Mouse (Mus musculus): ENCODE results near the gene Kif5c. TPM values are rescaled to one million over a fixed set of nuclear protein-coding genes. Genes with fewer than 3 reads are reported as not detected.
A peak's percentile ranks its signal among the peaks of the same experiment; 100 is the strongest.

Kif5c gene
- 5.2 and 8.6 TPM in 2 replicates for polyA plus RNA-seq (2011; ENCODE audit: insufficient read length, low read depth, missing spikeins)

DNA sequence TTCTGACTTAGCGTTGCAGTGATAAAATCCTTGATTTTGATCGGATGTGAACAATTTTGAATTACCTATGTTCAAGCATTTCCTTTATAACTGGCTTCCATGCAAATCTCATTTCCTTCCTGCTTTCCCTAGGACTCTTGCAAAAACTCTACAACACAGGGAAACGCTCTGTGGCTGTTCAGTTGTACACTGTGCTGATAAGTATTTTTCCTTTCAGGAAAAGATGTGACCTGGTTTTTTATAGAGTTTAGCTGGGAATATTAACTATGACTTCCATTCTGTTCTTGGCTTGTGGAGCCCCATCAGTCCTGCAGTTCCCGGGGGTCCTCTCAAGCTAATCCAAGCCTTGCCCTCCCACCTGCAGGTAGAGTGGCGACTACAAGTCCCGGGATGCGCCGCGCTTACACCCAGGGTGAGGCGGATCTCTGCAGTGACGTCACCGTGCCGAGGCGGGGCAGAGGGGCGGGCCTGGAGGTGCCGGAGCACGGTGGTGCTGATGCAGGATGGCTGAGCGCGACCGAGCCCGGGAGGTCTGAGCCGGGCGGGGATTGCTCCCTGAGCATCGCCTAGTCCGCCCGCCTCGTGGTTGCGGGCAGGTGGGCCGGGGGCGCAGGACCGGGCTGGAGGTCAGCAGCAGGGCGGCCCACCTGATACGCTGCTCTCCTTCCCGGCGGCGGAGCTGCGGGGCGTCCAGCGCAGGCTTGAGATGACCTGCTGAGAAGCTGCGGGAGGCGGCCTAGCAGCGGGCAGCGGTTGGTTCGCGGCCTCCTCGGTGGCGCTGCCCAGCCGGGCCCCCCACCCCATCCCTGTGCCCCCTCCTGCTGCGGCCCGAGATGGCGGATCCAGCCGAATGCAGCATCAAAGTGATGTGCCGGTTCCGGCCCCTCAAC lies at the start of gene Kif5c:
Gene Kif5c (plus strand): TSS at position 470 of the 890 bp plus-strand sequence.
- Histone ChIP-seq H3K27ac (ENCODE audit: insufficient read depth, low read length) (no peak within 1 kb of the TSS), H3K4me1 (ENCODE audit: control insufficient read depth, insufficient read depth, low read length) (peaks cover 3% of the 10 kb centered on the region; the same call in 1 of the 2 replicates), H3K4me3 (ENCODE audit: insufficient read depth, low read length) (peak within 1 kb of the TSS; percentile 60)
- TF ChIP-seq POLR2A (IDR thresholded peaks at IDR 0.05; ENCODE audit: low read depth, low read length) (peak; percentile 52; the same call in 1 of the 2 replicates), CTCF (IDR thresholded peaks at IDR 0.05; ENCODE audit: borderline replicate concordance, insufficient read depth, low read length) (no peak)

DNA sequence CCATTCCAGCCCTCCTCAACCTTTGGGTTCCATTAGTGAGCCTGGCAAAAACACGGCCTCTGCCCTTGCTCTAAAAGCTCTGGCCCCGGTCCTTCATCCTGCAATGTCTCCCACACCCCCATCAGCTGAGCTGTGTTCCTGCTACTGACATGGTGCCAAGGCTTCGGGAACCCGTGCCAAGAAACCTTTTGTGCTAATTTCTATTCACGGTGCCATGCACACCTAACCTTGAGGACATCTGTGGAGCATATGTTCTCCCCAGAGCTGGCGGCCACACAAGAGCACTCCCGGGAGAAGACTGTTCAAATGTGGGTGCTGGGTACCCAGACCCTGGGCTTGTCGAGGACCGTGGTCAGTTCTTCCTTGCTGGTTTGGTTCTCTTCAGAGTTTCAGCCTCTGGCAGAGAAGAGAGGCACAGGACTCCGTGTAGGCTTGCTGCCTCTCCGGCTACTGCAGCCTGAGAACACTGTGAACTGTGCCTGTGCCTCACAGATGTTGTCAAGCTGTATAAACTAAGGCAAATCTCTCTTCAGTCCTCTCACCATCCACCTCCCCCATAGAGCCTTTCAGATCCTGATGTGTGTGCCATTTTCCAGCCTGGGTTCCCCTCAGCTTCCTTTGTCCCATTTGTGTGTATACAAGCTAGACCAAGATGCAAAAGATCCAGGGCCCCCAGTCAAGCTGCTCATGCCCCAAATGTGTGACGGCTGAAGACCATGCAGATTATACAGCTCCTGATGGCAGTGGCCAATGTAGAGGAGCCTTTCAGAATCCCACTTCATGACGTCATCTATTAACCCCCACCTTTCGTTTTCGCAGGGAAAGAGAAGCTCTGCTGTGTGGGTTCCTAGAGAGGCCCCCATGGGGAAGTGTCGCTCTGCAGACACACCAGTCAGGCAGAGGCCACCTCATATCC lies 49.0 kb upstream of the Kif5c start:
- TF ChIP-seq POLR2A (IDR thresholded peaks at IDR 0.05; ENCODE audit: low read depth, low read length) (no peak), CTCF (IDR thresholded peaks at IDR 0.05; ENCODE audit: borderline replicate concordance, insufficient read depth, low read length) (no peak)
- Histone ChIP-seq H3K27ac (ENCODE audit: insufficient read depth, low read length) (no peak overlapping the region; the same call in 1 of the 2 replicates), H3K4me1 (ENCODE audit: control insufficient read depth, insufficient read depth, low read length) (peaks cover 16% of the 10 kb centered on the region), H3K4me3 (ENCODE audit: insufficient read depth, low read length) (no peak overlapping the region)

DNA sequence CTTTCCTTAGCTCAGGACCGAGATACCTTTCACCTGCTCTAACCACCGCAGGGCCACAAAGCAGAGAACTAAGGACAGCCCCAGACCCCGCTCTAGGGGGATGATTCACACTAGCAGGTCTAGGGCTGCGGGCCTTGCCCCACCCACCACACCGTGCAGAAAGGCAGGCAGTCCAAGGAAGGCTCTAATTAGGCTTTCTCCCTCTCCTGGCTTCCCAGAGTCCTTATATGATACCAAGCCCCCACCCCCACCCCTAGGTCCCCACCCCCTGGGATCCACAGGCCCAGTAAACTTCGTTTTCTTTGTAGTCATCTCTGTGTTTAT lies 48.4 kb upstream of the Kif5c start:
- Histone ChIP-seq H3K4me1 (ENCODE audit: control insufficient read depth, insufficient read depth, low read length) (peaks cover 16% of the 10 kb centered on the region), H3K27ac (ENCODE audit: insufficient read depth, low read length) (no peak overlapping the region), H3K4me3 (ENCODE audit: insufficient read depth, low read length) (no peak overlapping the region)
- TF ChIP-seq POLR2A (IDR thresholded peaks at IDR 0.05; ENCODE audit: low read depth, low read length) = no peak
- no peak for TF ChIP-seq CTCF (IDR thresholded peaks at IDR 0.05; ENCODE audit: borderline replicate concordance, insufficient read depth, low read length)

DNA sequence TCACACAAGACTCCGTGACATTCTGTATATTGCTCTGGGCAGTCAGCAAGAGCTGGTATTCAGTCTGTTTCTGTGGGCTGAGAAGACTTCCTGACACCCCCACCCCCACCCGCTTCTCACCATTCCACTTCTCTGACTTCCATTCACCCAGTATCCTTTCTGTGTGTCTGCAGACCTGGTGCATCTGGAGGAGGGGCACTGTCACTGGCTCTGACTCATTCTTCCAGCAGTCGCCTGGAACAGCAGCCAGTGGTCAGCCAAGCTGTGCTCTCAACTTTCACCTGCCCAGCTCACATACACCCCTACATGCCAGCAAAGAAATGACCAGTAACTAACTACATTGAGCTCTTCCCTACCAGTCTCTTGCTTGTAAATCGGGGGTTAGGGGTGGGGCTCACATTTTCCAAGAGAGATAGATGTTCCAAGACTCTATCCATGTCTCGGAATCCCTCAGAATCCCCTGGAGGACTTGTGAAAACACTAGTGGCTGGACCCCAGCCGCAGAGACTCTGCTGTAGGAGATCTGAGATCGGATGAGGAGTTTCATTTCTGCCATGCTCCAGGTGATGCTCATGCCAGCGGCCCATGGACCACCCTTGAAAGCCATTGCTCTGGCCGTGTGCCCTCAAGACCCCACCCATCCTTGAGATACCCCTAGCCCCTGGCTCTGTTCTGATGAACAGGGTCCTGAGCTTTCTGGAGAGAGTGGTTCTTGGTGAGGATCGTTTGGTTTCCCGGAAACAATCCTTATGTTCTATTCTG lies 47.8 kb upstream of the Kif5c start:
- Histone ChIP-seq H3K27ac (ENCODE audit: insufficient read depth, low read length) (no peak overlapping the region), H3K4me3 (ENCODE audit: insufficient read depth, low read length) (no peak overlapping the region), H3K4me1 (ENCODE audit: control insufficient read depth, insufficient read depth, low read length) (peaks cover 16% of the 10 kb centered on the region)
- no peak for TF ChIP-seq CTCF (IDR thresholded peaks at IDR 0.05; ENCODE audit: borderline replicate concordance, insufficient read depth, low read length)
- no peak for TF ChIP-seq POLR2A (IDR thresholded peaks at IDR 0.05; ENCODE audit: low read depth, low read length)

DNA sequence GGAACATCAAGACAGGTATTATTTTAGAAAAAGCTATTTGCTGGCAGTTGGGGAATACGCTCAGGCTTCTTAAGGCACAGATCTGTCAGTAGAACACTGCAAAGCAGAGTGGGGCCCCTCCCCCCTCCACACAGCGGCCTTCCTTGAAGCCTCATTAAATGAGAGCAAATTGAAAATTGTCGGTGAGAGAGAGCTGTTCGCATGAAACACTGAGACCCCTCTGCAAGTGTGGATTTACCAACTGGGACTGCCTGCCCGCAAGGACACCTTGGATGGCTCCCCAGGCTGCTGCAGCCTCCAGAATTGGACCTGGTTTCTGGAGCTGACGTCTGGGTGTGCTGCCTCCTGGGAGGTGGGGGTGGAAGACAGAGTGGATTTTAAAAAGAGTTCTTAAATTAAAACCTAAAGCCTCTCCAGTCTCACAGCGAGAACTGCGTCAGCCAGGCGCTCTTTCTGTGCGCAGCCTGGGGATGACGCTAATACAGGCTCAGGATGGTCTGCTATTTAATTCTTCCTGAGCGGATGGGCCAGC lies 46.9 kb upstream of the Kif5c start:
- Histone ChIP-seq H3K4me3 (ENCODE audit: insufficient read depth, low read length) (no peak overlapping the region), H3K4me1 (ENCODE audit: control insufficient read depth, insufficient read depth, low read length) (peaks cover 16% of the 10 kb centered on the region), H3K27ac (ENCODE audit: insufficient read depth, low read length) (no peak overlapping the region)
- no peak for TF ChIP-seq POLR2A (IDR thresholded peaks at IDR 0.05; ENCODE audit: low read depth, low read length)

DNA sequence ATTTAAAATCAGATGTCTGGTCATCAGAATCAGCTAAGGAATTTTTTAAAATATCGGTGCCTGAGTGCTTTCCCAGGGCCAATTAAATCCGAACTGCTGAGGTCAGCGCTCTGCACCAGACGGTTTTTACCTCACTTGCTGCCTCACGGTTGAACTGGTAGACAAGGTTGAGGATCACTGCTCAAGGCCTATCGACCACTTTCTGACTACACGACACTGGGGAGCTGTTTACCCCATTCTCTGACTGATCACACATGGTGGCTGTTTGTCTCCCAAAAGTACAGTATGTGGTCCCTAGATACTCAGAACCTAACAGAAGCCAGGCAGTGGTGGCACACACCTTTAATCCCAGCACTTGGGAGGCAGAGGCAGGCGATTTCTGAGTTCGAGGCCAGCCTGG lies 46.4 kb upstream of the Kif5c start:
- TF ChIP-seq CTCF (IDR thresholded peaks at IDR 0.05; ENCODE audit: borderline replicate concordance, insufficient read depth, low read length) (no peak), POLR2A (IDR thresholded peaks at IDR 0.05; ENCODE audit: low read depth, low read length) (no peak)
- no peak overlapping the region for H3K27ac ChIP-seq (ENCODE audit: insufficient read depth, low read length)
- no peak overlapping the region for H3K4me3 ChIP-seq (ENCODE audit: insufficient read depth, low read length)

DNA sequence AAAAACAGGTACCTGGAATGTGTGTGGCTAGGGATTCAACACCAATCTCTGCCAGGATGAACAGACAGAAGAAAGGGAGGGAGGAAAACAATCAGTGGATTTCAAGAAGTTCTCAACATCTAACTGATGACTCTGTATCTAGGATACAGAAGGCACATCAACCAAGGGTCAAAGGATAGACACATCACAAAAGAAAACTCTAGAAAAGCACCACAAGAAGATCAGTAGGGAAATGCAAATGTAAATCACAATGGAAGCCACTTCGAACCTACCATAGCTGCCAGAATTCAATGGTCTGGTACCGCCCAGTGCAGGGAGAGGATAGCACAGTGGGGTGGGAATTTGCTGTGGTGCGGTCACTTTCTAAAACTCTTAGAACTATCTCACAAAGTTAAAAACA lies 45.8 kb upstream of the Kif5c start:
- Histone ChIP-seq H3K4me3 (ENCODE audit: insufficient read depth, low read length) (no peak overlapping the region), H3K27ac (ENCODE audit: insufficient read depth, low read length) (no peak overlapping the region), H3K4me1 (ENCODE audit: control insufficient read depth, insufficient read depth, low read length) (peaks cover 16% of the 10 kb centered on the region)
- TF ChIP-seq POLR2A (IDR thresholded peaks at IDR 0.05; ENCODE audit: low read depth, low read length) (no peak), CTCF (IDR thresholded peaks at IDR 0.05; ENCODE audit: borderline replicate concordance, insufficient read depth, low read length) (no peak)

More for the DNA sequence above, 46.4 kb upstream of the Kif5c start:
- H3K4me1 ChIP-seq (ENCODE audit: control insufficient read depth, insufficient read depth, low read length) = peaks cover 16% of the 10 kb centered on the region

DNA sequence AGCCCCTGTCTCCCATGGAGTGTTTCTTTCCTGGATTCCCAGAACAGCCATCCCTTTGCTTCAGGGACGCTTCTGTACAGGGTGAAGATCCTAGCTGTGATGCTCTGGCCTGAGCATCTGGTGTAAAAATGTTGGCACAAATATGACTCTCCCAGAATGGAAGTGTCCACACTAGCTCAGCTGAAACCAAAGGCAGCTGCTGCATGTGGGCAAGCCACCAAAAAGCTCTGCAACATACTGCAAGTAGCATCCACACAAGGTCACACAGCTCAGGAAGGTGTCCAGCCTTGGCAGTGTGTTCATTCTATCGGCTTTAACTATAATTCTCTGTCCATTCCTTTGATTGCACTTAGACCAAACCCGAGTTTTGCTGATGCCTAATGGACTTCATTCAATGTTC lies 38.5 kb upstream of the Kif5c start:
- Histone ChIP-seq H3K4me3 (ENCODE audit: insufficient read depth, low read length) (no peak overlapping the region), H3K4me1 (ENCODE audit: control insufficient read depth, insufficient read depth, low read length) (no peaks in the 10 kb centered on the region), H3K27ac (ENCODE audit: insufficient read depth, low read length) (no peak overlapping the region)
- TF ChIP-seq POLR2A (IDR thresholded peaks at IDR 0.05; ENCODE audit: low read depth, low read length) (no peak), CTCF (IDR thresholded peaks at IDR 0.05; ENCODE audit: borderline replicate concordance, insufficient read depth, low read length) (no peak)

DNA sequence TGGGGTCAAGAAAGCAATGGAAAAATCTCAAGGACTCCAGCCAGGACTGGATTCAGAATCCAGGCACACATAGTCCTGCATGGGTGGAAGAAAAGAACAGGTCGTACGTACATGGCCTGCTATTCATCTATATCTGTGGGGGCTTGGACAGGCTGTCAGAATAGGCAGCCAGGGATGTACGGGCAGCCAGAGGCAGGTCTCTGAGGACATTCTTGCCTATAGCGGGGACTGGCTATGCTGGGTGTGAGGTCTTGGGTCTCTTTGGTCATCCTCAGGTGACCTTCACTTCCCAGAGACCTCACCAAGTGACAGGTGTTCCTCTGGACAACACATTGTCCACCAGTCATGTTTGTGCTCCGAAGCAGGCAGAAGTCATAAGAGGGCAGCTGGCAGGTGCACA lies 36.6 kb upstream of the Kif5c start:
- no peaks in the 10 kb centered on the region for H3K4me1 ChIP-seq (ENCODE audit: control insufficient read depth, insufficient read depth, low read length)
- TF ChIP-seq POLR2A (IDR thresholded peaks at IDR 0.05; ENCODE audit: low read depth, low read length) (no peak), CTCF (IDR thresholded peaks at IDR 0.05; ENCODE audit: borderline replicate concordance, insufficient read depth, low read length) (no peak)
- H3K27ac ChIP-seq (ENCODE audit: insufficient read depth, low read length) = no peak overlapping the region
- no peak overlapping the region for H3K4me3 ChIP-seq (ENCODE audit: insufficient read depth, low read length)
